Mouse (Mus musculus) brain, adult 2 months (tissue): ENCODE measurements around the gene Tgm4.
A peak's percentile ranks its signal among the peaks of the same experiment; 100 is the strongest.

ENCODE experiments used
- DNase-seq: peaks from one replicate; pipeline ENCODE4 v3.0.0; 2011; ENCODE audit warnings: low read depth, low spot score

Gene Tgm4

DNA sequence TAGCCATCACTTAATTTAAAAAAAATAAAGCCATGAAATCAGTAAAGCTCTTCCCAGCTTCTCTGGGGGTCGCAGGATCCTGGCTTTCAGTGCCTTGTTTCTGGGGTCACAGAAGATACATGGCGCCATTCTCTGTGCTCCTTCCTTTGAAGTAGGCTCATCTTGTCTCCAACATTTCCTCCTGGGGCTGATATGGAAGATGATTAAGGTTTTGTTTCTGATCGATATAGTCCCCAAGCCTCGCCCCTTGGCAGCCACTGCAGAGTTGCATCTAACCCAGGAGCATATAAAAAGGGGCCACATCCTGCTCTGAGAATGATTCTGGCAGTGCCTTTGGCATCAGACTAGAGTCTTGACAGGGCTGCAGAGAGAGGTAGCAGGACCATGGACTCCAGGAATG lies at the start of gene Tgm4:
Tgm4 (plus strand) TSS at position 301 of the 400 bp plus-strand sequence.
- DNase-seq = no peak

GRCm38 (mm10) chr9:122998406-122999192 lies 35.9 kb upstream of the Tgm4 start:
- DNase-seq = no peak

- no peak for DNase-seq
Observed at GRCm38 (mm10) chr9:122999193-122999586, 35.3 kb upstream of the Tgm4 start.

- no peak for DNase-seq
Observed at GRCm38 (mm10) chr9:123004718-123005117, 29.8 kb upstream of the Tgm4 start.

DNA sequence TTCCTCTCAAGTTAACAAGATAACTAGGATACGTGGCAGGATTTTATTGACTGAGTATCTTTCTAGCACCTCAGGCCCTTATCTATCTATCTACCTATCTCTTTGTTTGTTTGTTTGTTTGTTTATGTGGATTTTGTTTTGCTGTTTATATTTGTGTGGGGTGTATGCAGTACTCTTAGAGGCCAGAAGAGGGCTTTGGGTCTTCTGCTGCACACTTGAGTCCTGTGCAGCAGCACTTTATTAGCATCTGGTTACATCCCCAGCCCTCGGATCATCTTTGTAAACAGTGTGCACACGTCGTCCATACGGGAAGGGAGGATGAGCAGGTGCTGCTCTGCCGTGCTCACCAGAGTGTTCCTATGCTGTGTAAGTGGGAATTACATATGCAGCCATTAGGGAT lies 28.5 kb upstream of the Tgm4 start:
- peak; percentile 10 for DNase-seq

GRCm38 (mm10) chr9:123020995-123021631 lies 13.4 kb upstream of the Tgm4 start, which contains the start of gene Tmem42:
TSS of gene Tmem42 (plus strand) at chr9:123021326.
- DNase-seq = peak; percentile 92

DNA sequence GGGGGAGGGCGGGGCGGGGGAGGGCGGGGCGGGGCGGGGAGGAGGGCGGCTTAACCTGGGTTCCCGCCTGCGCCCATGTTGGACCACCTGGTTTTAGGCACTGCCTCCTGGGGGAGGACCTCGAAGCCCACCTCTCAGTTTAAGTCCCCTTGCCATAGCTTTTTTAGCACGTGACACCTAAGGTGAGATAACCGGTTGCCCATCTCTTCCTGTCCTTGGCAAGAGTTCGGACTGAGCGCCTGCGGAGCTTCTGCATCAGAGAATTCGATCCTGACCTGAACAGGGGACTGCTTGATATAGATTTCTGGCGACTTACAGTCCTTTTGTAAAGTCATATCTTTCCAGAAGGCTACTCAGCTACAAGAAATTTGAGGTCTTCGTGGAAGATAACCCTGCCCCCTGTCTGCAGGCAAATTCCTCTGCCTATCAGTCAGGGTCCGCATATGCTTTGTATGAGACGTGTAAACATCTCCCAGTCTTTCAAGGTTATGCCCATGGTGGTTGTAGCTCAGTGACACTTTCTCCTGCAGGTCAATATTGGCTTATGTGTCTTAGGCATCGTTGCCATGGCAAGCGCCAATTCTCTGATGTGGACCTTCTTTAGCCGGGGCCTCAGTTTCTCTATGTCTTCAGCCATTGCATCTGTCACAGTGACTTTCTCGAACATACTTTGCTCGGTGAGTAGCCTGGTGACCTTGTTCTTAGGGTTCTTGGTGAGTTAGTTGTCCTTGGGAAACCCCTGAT lies 12.7 kb upstream of the Tgm4 start:
- DNase-seq = peak; percentile 50

- no peak for DNase-seq
Observed at GRCm38 (mm10) chr9:123024201-123024600, 10.3 kb upstream of the Tgm4 start.

DNA sequence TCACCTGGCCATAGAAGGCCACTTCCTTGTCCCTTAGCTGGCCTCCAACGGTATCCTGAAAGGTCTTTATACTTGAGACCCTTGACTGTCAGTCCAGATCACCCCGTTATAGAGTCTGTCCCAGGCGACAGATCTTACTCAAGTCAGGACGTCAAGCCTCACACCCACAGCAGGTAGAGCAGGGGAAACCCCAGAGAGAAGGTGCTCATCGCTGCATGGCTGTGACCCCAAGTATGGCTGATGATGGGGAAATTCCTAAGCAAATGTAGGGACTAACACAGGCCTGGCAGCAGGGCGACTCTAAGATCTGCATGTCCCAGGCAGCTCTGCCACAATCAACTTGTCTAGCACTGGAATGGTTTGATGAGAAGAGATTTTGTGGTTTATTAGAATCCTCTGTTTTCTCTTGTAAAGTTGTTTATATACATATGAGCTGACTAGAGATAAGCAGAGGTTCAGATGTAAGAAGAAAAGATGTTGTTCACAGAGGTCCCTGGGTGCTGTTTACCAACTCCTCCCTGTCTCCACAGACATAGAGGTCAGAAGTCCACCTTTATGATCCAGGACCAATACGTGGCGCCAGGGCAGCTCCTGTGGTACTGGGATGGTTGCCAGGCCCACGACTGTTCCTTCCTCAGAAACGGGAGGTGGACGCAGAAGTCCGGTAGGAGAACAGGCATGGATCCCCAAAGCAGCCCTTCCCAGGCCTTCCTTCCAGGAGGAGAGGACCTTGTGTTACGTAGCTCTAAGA lies 2.9 kb upstream of the Tgm4 start:
- no peak for DNase-seq

DNA sequence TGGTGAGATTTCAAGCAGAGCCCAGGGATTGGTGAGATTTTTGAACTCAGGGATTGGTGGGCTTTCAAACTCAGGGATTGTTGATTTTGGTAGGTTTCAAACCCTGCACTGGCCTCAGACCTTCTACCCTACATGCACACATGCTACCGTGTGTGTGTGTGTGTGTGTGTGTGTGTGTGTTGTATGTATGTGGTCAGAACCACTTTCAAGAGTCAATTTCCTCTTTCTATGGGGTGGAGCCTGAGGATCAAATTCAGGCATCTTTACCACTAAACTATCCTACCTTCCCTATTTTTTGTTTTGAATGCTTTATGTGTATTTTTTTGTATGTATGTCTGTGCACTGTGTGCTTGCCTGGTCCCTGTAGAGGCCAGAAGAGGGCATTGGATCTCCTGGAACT lies 13.1 kb downstream of the Tgm4 start:
- DNase-seq = no peak

DNA sequence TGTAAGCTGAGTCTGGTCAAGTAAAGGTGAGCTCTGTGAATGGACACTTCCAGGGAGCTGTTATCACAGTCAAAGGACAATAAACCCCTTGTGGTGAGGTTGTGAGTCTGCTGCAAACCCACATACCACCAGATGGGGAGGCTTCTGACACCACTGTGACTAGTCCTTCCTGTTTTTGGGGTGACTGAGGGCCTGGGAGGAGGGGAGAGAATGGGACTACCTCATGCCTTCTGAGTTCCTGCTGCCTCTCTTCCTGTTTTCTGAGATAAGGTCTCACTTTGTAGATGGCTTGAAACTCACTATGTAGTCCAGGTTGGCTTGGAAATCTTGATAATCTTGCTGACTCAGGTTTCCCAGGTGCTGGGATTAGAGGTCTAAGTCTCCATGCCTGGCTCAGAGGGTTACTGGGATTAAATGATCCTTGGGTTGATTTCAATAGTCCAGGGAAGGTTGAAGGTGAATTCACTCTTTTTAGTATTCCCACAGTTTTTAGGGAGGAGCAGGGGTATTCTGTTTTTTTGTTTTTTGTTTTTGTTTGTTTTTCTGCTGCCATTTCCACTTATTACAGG lies 24.3 kb downstream of the Tgm4 start:
- DNase-seq = no peak

DNA sequence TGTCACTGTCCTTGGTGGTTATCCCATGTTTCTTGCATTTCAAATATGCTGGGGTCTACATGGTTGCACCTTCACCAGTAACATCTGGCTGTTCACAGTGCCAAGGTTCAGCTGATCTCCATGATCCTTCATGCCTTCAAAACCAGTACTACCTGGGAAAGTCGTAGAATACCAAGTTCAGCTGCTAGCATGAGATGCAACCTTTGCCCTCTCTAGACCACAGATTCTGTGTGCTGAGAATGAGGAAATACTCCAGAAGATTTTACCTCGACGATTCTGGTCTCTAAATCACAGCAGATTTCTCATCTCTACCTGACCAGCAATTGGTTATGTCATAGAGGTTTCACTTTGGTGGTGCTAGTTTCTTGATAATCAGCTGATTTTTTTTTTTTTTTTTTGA lies 25.6 kb downstream of the Tgm4 start:
- no peak for DNase-seq

- no peak for DNase-seq
Observed at GRCm38 (mm10) chr9:123079149-123079548, 44.6 kb downstream of the Tgm4 start.

GRCm38 (mm10) chr9:123080355-123080754 lies 45.8 kb downstream of the Tgm4 start:
- peak; percentile 46 for DNase-seq

- peak; percentile 12 for DNase-seq
Observed at GRCm38 (mm10) chr9:123080796-123081195, 46.3 kb downstream of the Tgm4 start.

- DNase-seq = no peak
Observed at GRCm38 (mm10) chr9:123085373-123085772, 50.8 kb downstream of the Tgm4 start.

- DNase-seq = no peak
Observed at GRCm38 (mm10) chr9:123087558-123087957, 53.0 kb downstream of the Tgm4 start.

- no peak for DNase-seq
Observed at GRCm38 (mm10) chr9:123090844-123091243, 56.3 kb downstream of the Tgm4 start.

DNA sequence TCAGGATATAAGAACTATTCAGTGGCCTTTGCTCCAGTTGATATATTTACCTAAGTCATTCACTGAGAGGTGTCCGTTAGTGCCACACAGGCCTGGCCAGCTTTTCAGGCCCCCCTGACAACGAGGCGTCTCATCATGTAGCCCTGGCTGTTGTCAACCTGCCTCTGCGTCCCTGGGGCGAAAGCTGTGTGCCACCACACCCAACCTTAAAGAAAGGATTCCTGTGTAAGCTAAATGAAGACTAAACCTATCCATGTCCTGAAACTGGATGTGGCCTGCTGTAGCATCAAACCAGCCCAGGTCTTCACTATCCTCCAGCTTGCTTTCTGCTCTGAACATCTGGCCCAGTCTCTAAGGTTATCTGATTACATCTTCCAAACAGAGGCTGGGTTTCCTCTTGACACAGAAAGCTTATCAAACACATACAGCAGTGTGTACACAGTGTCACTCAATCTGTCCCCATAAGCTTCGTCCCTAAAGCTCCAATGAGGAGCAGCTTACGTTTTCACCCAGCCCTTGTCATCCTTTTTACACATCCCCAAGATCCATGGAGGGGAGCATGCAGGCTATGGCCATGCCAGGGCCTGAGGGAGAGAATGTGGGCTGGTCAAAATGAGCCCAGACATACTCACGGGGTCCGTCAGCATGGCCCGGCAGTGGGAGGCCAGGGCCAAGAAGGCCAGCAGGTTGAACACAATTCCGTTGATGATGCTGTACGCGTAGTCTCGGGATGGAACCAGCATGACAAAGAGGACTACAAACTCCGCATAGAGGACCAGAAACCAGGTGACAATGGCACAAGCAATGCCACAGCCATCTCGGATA lies 65.3 kb downstream of the Tgm4 start:
- DNase-seq = no peak

- no peak for DNase-seq
Observed at GRCm38 (mm10) chr9:123103425-123103824, 68.9 kb downstream of the Tgm4 start.
